Mouse (Mus musculus) intestine, postnatal 0 days (tissue): ENCODE measurements at regions not wholly inside any gene's neighbourhood (a gene's known extent, or its start where the extent isn't known, plus 50 kb on each side); places are given as distances from the start of the nearest gene placed in this dataset.

Source experiments
- ATAC-seq: fragments of 200-750 bp; cut with Nextera tagmentation; 2 replicates; pipeline ENCODE4 v1.8.0; 2017; ENCODE audit warnings: mild to moderate bottlenecking, moderate TSS enrichment, moderate library complexity
- H3K27ac ChIP-seq: fragments of 300-500 bp; sonication (generic); 2 replicates; pipeline ENCODE4 v1.5.1; 2014; ENCODE audit warnings: mild to moderate bottlenecking, low read depth, low read length, moderate library complexity
- H3K27me3 ChIP-seq: fragments of 300-500 bp; sonication (generic); replicated peaks from 2 replicates; pipeline ENCODE4 v1.6.1; 2014; ENCODE audit warnings: low read length, mixed read lengths; ENCODE audit not compliant: control insufficient read depth, insufficient read depth
- H3K36me3 ChIP-seq: fragments of 300-500 bp; sonication (generic); 2 replicates; pipeline ENCODE4 v1.6.1; 2014; ENCODE audit warnings: mild to moderate bottlenecking, moderate library complexity; ENCODE audit not compliant: control insufficient read depth, insufficient read depth
- H3K4me1 ChIP-seq: fragments of 300-500 bp; sonication (generic); replicated peaks from 2 replicates; pipeline ENCODE4 v1.6.1; 2014; ENCODE audit warnings: antibody characterized with exemption, low read length, mixed read lengths; ENCODE audit not compliant: control insufficient read depth, insufficient read depth
- H3K4me2 ChIP-seq: fragments of 300-500 bp; sonication (generic); replicated peaks from 2 replicates; pipeline ENCODE4 v1.6.1; 2014; ENCODE audit warnings: low read depth, mild to moderate bottlenecking, moderate library complexity
- H3K4me3 ChIP-seq: fragments of 300-500 bp; sonication (generic); 2 replicates; pipeline ENCODE4 v1.5.1; 2014; ENCODE audit warnings: low read depth, low read length
- H3K9ac ChIP-seq: fragments of 300-500 bp; sonication (generic); 2 replicates; pipeline ENCODE4 v1.6.1; 2014; ENCODE audit warnings: mild to moderate bottlenecking, low read depth, low read length
- H3K9me3 ChIP-seq: fragments of 300-500 bp; sonication (generic); 2 replicates; pipeline ENCODE4 v1.6.1; 2016; ENCODE audit warnings: mixed run types; ENCODE audit not compliant: control insufficient read depth
- CTCF ChIP-seq: sonication (generic); IDR thresholded peaks from 2 replicates; pipeline ENCODE4 v1.5.1; 2016; ENCODE audit warnings: low read depth, mild to moderate bottlenecking, control low read depth, antibody characterized with exemption, moderate library complexity
- WGBS: fragments of 180-500 bp; shearing (Covaris S2); extraction: QIAGEN DNeasy Blood & Tissue Kit; methylation state at CpG from one replicate; pipeline ENCODE4 v1.1.7; 2014; 5-methylcytosine and 5-hydroxymethylcytosine counted together

DNA sequence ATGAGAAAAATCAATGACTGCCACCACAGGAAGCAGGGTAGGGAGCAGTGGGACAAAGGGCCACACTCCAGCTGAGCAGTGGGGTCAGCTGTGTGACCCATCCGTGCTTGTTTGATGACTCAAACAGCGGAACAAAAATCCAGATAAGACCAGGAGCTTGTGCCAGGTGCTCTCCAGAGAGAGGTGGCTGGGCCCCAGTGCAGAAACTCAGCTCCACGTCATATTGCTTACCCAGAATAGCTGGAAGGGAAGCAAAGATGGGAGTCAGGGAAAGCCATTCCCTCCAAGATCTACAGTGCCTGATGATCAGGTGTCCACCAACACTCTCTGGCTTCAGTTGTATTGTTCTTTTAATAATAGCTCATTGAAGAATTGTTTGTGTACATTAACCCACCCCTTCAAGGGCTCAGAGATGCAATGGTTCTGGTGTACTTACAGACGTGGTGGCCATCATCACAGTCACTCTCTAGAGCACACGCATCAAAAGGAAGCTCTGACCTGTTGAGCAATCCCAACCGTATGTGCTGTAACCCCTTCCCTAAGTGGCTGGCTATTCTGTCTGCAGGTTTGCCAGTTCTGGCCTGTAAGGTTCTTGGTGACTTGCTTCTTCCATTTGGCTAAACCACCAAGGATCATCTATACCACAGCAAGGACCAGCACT, 117.6 kb upstream of the Frmd6 start:
- Histone ChIP-seq H3K27ac (no peak overlapping the region), H3K4me3 (no peak overlapping the region), H3K27me3 (no peaks in the 10 kb centered on the region), H3K36me3 (no peaks in the 10 kb centered on the region), H3K9ac (no peak overlapping the region), H3K4me1 (no peaks in the 10 kb centered on the region), H3K9me3 (no peaks in the 10 kb centered on the region), H3K4me2 (no peak overlapping the region)
- 51% methylated on average over 6 of the region's 6 CpGs for WGBS
- ATAC-seq = peak; percentile 56; the same call in 1 of the 2 replicates
- TF ChIP-seq CTCF = no peak

GRCm38 (mm10) chr12:70708290-70708668, 117.0 kb upstream of the Frmd6 start:
- TF ChIP-seq CTCF = no peak
- no peak for ATAC-seq
- H3K4me1 ChIP-seq = no peaks in the 10 kb centered on the region
- no peaks in the 10 kb centered on the region for H3K27me3 ChIP-seq
- H3K4me2 ChIP-seq = no peak overlapping the region
- H3K9ac ChIP-seq = no peak overlapping the region
- H3K27ac ChIP-seq = no peak overlapping the region
- no peaks in the 10 kb centered on the region for H3K9me3 ChIP-seq
- no peaks in the 10 kb centered on the region for H3K36me3 ChIP-seq
- 93% methylated on average over 5 of the region's 5 CpGs for WGBS
- H3K4me3 ChIP-seq = no peak overlapping the region

DNA sequence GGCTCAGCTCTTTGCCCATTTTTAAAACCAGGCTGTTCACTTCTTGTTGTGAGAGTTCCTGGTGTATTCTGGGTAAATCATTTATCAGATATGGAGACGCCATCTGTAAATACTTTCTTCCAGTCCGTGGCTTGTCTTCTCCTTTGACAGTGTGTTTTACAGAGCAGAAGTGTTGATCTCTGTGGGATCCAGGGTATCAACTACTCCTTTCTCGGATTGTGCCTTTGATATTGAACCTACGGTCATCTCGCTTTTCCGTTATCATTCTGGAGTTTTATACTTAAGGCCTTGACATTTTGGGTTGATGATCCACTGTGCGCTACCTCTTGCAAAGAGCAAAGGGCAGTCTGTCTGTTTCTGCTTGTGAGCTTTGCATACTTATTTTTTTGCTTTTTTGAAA, 115.0 kb upstream of the Frmd6 start:
- ATAC-seq = no peak

GRCm38 (mm10) chr12:70711030-70711429, 114.3 kb upstream of the Frmd6 start:
- TF ChIP-seq CTCF = no peak
- H3K27me3 ChIP-seq = no peaks in the 10 kb centered on the region
- H3K9me3 ChIP-seq = no peaks in the 10 kb centered on the region
- WGBS = 68% methylated on average over 5 of the region's 5 CpGs
- no peak for ATAC-seq
- H3K36me3 ChIP-seq = no peaks in the 10 kb centered on the region
- no peak overlapping the region for H3K27ac ChIP-seq
- no peak overlapping the region for H3K4me2 ChIP-seq
- H3K4me3 ChIP-seq = no peak overlapping the region
- H3K9ac ChIP-seq = no peak overlapping the region
- no peaks in the 10 kb centered on the region for H3K4me1 ChIP-seq

More for the DNA sequence above, 115.0 kb upstream of the Frmd6 start:
- no peaks in the 10 kb centered on the region for H3K4me1 ChIP-seq
- no peaks in the 10 kb centered on the region for H3K36me3 ChIP-seq
- H3K4me2 ChIP-seq = no peak overlapping the region
- TF ChIP-seq CTCF = no peak
- no peaks in the 10 kb centered on the region for H3K27me3 ChIP-seq
- no peak overlapping the region for H3K9ac ChIP-seq
- no peaks in the 10 kb centered on the region for H3K9me3 ChIP-seq
- 81% methylated on average over 7 of the region's 7 CpGs for WGBS
- H3K4me3 ChIP-seq = no peak overlapping the region
- no peak overlapping the region for H3K27ac ChIP-seq

DNA sequence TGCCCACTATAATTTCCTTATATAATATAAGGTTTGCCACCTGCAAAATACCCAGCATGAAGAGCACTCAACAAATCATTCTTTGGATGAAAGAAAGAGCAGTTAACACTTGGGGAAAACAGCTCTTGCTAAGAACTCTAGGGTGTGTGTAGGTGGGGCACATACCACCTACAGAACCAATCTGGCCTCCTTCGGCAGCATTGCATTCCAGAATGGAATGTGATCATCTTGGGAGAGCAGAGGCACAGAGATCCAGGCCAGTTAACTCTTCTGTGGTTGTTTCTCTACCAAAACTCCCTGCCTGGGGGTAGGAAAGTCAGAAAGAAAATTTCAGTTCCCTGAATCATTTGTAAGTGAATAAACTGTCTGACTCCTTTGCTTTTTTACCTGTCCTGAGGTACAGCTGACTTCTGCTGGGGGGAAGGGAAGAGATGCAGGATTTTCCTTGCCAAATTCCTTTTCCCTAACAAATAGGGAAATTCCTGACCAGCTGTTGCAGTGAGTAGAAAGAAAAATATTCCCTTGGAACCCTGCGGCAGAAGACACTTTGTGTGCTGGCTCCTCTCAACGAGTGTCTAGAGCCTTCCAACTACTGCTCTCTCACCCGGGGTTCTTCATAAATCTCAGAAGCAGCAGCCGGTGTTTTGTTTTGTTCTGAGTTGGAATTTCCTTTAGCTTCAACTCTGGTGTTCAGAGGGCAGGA, 112.8 kb upstream of the Frmd6 start:
- Histone ChIP-seq H3K27me3 (no peaks in the 10 kb centered on the region), H3K9ac (no peak overlapping the region), H3K4me2 (no peak overlapping the region), H3K9me3 (no peaks in the 10 kb centered on the region), H3K4me3 (no peak overlapping the region), H3K4me1 (no peaks in the 10 kb centered on the region), H3K27ac (no peak overlapping the region), H3K36me3 (no peaks in the 10 kb centered on the region)
- no peak for ATAC-seq
- no peak for TF ChIP-seq CTCF
- 38% methylated on average over 5 of the region's 5 CpGs for WGBS

- Histone ChIP-seq H3K4me2 (no peak overlapping the region), H3K36me3 (no peaks in the 10 kb centered on the region), H3K4me3 (no peak overlapping the region), H3K27ac (no peak overlapping the region), H3K27me3 (no peaks in the 10 kb centered on the region), H3K9ac (no peak overlapping the region), H3K9me3 (no peaks in the 10 kb centered on the region), H3K4me1 (no peaks in the 10 kb centered on the region)
- no peak for TF ChIP-seq CTCF
- no peak for ATAC-seq
- 59% methylated on average over 18 of the region's 18 CpGs for WGBS
Observed at GRCm38 (mm10) chr12:70713499-70714280, 111.6 kb upstream of the Frmd6 start.
